Mouse (Mus musculus) brain, adult 2 months (tissue): ENCODE measurements around the gene Majin.

Experiments used
- DNase-seq: peaks from one replicate; pipeline ENCODE4 v3.0.0; 2011; ENCODE audit warnings: low read depth, low spot score

Majin gene

DNA sequence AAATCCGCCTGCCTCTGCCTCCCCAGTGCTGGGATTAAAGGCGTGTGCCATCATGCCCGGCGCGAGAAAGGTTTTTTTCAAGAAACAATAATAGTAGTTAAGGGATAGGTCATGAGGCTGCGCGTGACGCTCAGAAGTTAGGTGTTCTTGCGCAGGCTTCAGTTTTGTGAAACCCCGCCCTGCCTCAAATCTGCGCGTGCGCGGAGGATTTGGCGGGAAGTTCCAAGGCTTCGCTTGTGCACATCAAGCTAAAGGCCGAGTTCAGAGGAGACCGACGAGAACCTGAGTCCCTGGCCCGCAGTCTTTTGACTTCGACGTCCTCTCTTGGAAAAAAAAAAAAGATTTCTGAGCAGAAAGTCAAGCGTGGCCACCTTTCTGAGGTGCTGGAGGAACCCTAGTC lies at the start of gene Majin:
Gene Majin, plus strand, starts transcription at position 258 of the 400 bp plus-strand sequence.
- no peak for DNase-seq

GRCm38 (mm10) chr19:6136397-6136796 lies 47.8 kb upstream of the Majin start:
- DNase-seq, result no peak

GRCm38 (mm10) chr19:6139701-6140100 lies 44.5 kb upstream of the Majin start:
- DNase-seq, result peak; percentile 40

DNA sequence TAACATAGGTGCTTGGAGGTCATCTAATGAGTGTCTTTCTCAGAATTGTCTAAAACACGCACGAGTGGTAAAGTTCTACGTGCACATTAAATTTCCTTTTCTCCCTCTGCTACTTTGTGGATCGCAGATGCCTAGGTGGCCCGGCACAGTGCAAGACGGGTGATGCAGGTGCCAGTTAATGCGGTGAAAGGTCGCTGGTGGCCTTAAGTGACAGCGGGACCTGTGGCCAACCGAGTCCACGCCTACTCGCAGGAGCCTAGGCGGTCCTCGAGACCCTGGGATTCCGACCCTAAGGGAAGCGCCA lies 43.9 kb upstream of the Majin start:
- no peak for DNase-seq

GRCm38 (mm10) chr19:6140678-6141393 lies 43.4 kb upstream of the Majin start, which contains the start of gene Batf2:
Gene Batf2, plus strand, starts transcription at chr19:6140983.
- DNase-seq, result peak; percentile 99

DNA sequence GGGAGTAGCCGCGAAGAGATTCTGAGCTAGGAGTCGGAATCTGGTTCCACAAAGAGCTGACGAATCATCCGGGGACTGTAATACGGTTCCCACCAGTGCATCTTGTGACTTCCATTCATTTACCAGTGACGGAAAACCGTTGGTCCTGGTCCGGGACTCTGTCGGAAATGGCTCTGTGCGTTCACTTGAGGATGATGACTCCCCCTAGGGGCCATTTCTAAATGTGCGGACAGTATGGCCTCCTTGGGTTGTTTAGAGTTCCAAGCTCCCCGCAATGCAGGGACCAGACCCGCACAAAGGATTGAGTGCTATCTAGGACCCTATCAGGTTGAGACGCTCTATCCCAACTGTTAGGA lies 42.8 kb upstream of the Majin start, which contains the start of gene Arl2:
Gene Arl2, minus strand, starts transcription at position 155 of the 356 bp plus-strand sequence.
- DNase-seq, result peak; percentile 98

GRCm38 (mm10) chr19:6144842-6145241 lies 39.3 kb upstream of the Majin start:
- DNase-seq, result no peak

DNA sequence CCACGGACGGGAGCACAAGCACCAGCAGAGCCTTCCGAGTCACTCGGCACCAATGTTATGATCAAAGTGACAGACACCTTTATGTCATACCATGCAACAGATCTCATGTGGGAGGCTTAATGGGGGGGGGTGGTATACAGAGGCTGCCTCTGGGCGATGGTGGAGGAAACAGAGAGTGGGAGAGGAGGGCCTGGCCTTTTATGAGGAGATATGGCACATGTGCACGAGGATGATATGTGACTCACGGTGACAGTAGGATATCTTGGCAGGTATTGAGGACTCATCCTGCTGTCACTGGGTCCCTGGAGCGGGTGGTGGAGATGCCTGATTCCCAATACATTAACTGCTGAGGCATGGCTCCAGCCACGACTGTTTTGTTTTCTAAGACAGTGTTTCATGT lies 29.0 kb upstream of the Majin start:
- no peak for DNase-seq

- DNase-seq, result no peak
Observed at GRCm38 (mm10) chr19:6156372-6156771, 27.8 kb upstream of the Majin start.

- peak; percentile 72 for DNase-seq
Observed at GRCm38 (mm10) chr19:6157220-6157619, 27.0 kb upstream of the Majin start.

DNA sequence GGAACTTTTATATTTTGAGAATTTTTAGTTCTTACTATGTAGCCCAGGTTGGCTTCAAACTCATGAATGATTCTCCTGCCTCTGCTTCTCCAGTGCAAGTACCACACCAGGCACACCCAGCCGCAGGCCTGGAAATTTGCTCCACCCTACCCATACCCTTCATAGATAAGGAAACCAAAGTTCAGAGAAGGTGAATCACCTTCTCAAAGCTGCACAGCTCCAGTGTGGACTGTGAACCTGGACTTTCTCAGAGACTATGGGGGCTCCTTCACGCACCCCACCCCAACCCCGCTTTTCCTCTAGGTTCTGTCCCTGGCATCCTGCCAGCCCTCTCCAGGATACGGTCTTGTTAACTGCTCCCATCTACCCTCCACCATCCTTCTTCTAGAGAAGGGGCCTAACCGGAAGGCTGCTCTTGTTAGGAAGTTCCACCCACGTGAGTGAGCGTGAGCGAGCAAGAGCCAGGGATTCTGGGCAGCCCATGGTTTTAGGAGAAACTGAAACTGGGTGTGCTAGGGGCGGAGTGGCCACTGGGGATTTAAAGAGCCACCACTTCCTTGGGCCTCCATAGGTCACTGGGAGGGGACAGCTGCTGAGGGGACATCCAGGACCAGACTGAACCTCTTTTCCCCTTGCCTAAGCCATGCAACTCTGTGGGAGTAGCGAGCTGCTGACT lies 20.2 kb upstream of the Majin start:
- no peak for DNase-seq

GRCm38 (mm10) chr19:6166750-6167149 lies 17.4 kb upstream of the Majin start:
- no peak for DNase-seq

DNA sequence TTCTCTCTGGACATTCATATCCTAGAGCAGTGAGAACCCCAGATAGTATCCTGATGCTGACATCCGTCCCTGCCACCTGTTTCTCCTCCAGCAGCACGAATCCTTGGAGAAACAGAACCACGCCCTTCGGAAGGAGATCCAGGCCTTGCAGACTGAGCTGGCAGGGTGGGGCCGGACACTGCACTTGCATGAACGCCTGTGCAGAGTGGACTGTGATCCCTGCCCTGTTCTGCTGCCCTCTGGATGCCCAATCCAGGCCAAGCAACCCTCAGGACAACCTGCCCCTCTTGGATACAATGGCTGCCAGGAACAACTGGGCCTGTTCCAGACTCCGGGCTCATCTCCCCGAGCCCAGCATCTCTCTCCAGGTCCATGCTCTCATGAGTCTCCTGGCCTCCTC lies 13.0 kb upstream of the Majin start:
- no peak for DNase-seq

DNA sequence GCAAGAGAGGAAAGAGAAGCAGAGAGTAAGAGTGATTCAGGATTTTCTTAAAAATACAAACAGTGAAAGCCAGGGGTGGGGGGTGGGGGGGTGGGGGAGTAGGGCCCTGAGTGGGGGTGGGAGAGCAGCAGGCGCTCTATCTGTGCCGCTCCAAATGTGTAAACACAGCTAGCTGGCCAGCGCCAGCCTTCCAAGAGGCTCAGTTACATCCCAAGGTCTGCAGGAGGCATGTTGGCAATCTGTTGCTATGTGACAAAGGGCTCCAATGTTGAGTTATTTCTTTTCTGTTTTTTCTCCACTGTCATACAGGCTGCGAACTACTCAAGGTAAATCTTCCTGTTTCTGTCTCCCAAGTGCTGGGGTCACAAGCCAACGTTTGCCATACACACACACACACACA lies 9.4 kb upstream of the Majin start:
- DNase-seq, result peak; percentile 56

GRCm38 (mm10) chr19:6178775-6179174 lies 5.4 kb upstream of the Majin start:
- DNase-seq, result no peak

GRCm38 (mm10) chr19:6181629-6182028 lies 2.6 kb upstream of the Majin start:
- DNase-seq, result no peak

- peak; percentile 71 for DNase-seq
Observed at GRCm38 (mm10) chr19:6182534-6182933, 1.7 kb upstream of the Majin start.

- no peak for DNase-seq
Observed at GRCm38 (mm10) chr19:6204265-6204664, 20.1 kb downstream of the Majin start.

GRCm38 (mm10) chr19:6206716-6207115 lies 22.5 kb downstream of the Majin start:
- DNase-seq, result no peak

DNA sequence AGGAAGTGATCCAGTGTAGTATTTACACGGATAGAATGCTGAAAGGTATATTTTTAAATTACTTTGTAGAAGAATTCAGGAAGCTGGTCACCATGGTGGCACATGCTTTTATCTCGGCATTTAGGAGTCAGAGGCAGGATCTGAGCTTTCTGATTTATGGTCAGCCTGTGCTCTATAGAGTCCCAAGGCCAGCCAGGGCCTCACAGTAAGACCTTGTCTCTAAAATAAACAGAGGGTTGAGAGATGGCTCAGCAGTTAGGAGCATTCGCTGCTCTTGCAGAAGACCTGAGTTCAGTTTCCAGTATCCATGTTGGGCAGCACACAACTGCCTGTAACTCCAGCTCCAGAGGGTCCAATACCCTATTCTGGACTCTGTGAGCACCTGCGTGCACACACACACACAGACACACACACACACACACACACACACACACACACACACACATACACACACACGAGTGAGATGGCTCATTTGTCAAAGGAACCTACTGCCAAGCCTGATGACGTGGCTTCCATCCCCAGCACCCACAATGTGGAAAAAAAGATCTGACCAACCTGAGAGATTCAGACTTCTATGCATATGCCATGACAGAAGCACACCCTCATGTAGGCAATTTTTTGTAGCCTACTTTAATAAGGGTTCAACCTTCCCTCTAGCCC lies 32.0 kb downstream of the Majin start:
- no peak for DNase-seq

GRCm38 (mm10) chr19:6218606-6219005 lies 34.4 kb downstream of the Majin start:
- peak; percentile 53 for DNase-seq

DNA sequence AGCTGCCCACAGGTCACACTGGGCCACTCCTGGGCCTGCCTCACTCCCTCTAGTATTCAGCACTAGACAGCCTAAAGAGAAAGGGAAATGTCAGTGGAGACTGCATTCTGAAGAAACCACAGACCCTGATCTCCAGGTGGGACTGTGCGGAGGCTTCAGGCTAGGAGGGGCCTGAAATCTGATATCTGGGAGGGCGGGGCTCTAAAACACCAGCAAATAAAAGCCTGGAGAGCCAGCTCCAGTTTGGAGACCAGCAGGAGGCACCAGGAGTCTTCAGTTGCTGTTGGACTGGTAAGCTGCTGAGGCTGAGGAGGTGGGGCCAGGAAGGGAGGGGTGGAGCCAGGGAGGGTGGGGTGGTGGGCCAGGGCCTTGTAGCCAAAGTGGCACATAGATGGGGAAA lies 41.9 kb downstream of the Majin start, which contains the start of gene Gpha2:
Gene Gpha2, plus strand, starts transcription at position 246 of the 400 bp plus-strand sequence.
- no peak for DNase-seq

GRCm38 (mm10) chr19:6226763-6227162 lies 42.6 kb downstream of the Majin start:
- DNase-seq, result no peak
